Mouse (Mus musculus): ENCODE measurements at regions not wholly inside any gene's neighbourhood (a gene's known extent, or its start where the extent isn't known, plus 50 kb on each side); places are given as distances from the start of the nearest gene placed in this dataset.

- TF ChIP-seq CTCF (conservative IDR thresholded peaks at IDR 0.05; ENCODE audit: low read length), result no peak
- no peak for TF ChIP-seq POU5F1 (IDR thresholded peaks at IDR 0.05; ENCODE audit: borderline replicate concordance, low read length)
- TF ChIP-seq NANOG (IDR thresholded peaks at IDR 0.05; ENCODE audit: borderline replicate concordance, low read length), result no peak
Measured at GRCm38 (mm10) chr15:21993309-21993708, 555.5 kb upstream of the Cdh18 start.

Data from E14TG2a.4 (cell line).